ENCODE assay signal across 8 mouse cellular contexts in genomic region chrX:162871734-162872517, GRCm38 (mm10). TPM values are rescaled to one million over a fixed set of nuclear protein-coding genes. Genes with fewer than 3 reads are reported as not detected.
A peak's percentile ranks its signal among the peaks of the same experiment; 100 is the strongest.
DNase-seq lines count a peak whose midpoint lies in the region; ATAC-seq and TF ChIP-seq lines count a peak whose summit lies in the region.

No protein-coding gene starts in this region.

- peak; percentile 41 for DNase-seq in gastrocnemius, adult 2 months
- no peak for DNase-seq in gastrocnemius, adult 8-10 months (ENCODE audit: low spot score in 2 of 2)
- peak; percentile 12 for DNase-seq in right cerebral cortex, postnatal 4 days
- DNase-seq in right cerebral cortex, adult 18-20 months = no peak
- DNase-seq in brain, adult 2 months (ENCODE audit: low read depth, low spot score) = peak; percentile 36

- no peak for ATAC-seq in heart, embryonic 16.5 days (replicated peaks; ENCODE audit: extremely low read depth, insufficient read depth, low FRiP score)
- ATAC-seq in midbrain, embryonic 16.5 days = no peak

- H3K27ac ChIP-seq in gastrocnemius, adult 2 months = no peak overlapping the region
- peak overlapping the region; percentile 10; the same call in 1 of the 2 replicates for H3K27ac ChIP-seq in heart, embryonic 16.5 days (ENCODE audit: low read length)
- no peak overlapping the region for H3K27ac ChIP-seq in olfactory bulb, adult 2 months (ENCODE audit: insufficient read depth, low read depth, low read length)
- no peak overlapping the region for H3K27ac ChIP-seq in midbrain, embryonic 16.5 days (ENCODE audit: low read length)

- H3K9ac ChIP-seq in heart, embryonic 16.5 days (ENCODE audit: low read length) = no peak overlapping the region
- no peak overlapping the region for H3K9ac ChIP-seq in midbrain, embryonic 16.5 days (ENCODE audit: low read depth, low read length)

- H3K4me1 ChIP-seq in heart, embryonic 16.5 days (ENCODE audit: control insufficient read depth, insufficient read depth, low read length) = no peaks in the 10 kb centered on the region
- H3K4me1 ChIP-seq in olfactory bulb, adult 2 months (ENCODE audit: control insufficient read depth, insufficient read depth, low read length) = no peaks in the 10 kb centered on the region
- no peaks in the 10 kb centered on the region for H3K4me1 ChIP-seq in midbrain, embryonic 16.5 days (ENCODE audit: control insufficient read depth, insufficient read depth, low read length)

- intact Hi-C loops in gastrocnemius, adult 2 months (cut with DNase I) = loop anchor here (10.0 kb wide), 1 partner anchor 147 kb away; no protein-coding TSS in a partner anchor

- WGBS in heart, embryonic 16.5 days = 31% methylated on average over 4 of the region's 4 CpGs
- WGBS in olfactory bulb, adult 2 months = 26% methylated on average over 4 of the region's 4 CpGs
- 46% methylated on average over 4 of the region's 4 CpGs for WGBS in midbrain, embryonic 16.5 days

- no peaks in the 10 kb centered on the region for H3K9me3 ChIP-seq in heart, embryonic 16.5 days (replicated peaks; ENCODE audit: control insufficient read depth, low read length)
- no peaks in the 10 kb centered on the region for H3K9me3 ChIP-seq in midbrain, embryonic 16.5 days (replicated peaks; ENCODE audit: control insufficient read depth, low read length, poor library complexity, severe bottlenecking)

- H3K4me2 ChIP-seq in heart, embryonic 16.5 days (ENCODE audit: low read depth, low read length) = no peak overlapping the region
- H3K4me2 ChIP-seq in midbrain, embryonic 16.5 days (ENCODE audit: low read length) = no peak overlapping the region

- no peaks in the 10 kb centered on the region for H3K27me3 ChIP-seq in heart, embryonic 16.5 days (ENCODE audit: control insufficient read depth, insufficient read depth, low read length)
- H3K27me3 ChIP-seq in midbrain, embryonic 16.5 days (ENCODE audit: control insufficient read depth, insufficient read depth, low read depth, low read length) = no peaks in the 10 kb centered on the region

- TF ChIP-seq POLR2A in olfactory bulb, adult 2 months (IDR thresholded peaks at IDR 0.05; ENCODE audit: insufficient read depth, low read depth, low read length) = no peak

- H3K36me3 ChIP-seq in heart, embryonic 16.5 days (ENCODE audit: control insufficient read depth, insufficient read depth) = peaks cover 13% of the 10 kb centered on the region; the same call in 1 of the 2 replicates
- 0 out of 2 replicates have a peak, but pooled peaks cover 2% of the 10 kb centered on the region for H3K36me3 ChIP-seq in midbrain, embryonic 16.5 days (ENCODE audit: control insufficient read depth, insufficient read depth, low read length)

- no peak overlapping the region for H3K4me3 ChIP-seq in gastrocnemius, adult 2 months
- no peak overlapping the region for H3K4me3 ChIP-seq in heart, embryonic 16.5 days (ENCODE audit: low read length)
- no peak overlapping the region for H3K4me3 ChIP-seq in olfactory bulb, adult 2 months (ENCODE audit: insufficient read depth, low read depth, low read length)
- no peak overlapping the region for H3K4me3 ChIP-seq in midbrain, embryonic 16.5 days (ENCODE audit: low read depth, low read length)

- TF ChIP-seq CTCF in gastrocnemius, adult 2 months (IDR thresholded peaks at IDR 0.05) = peak; percentile 81
- 0 out of 2 replicates have a peak, but pooled peaks have one; percentile 21 for TF ChIP-seq CTCF in olfactory bulb, adult 2 months (IDR thresholded peaks at IDR 0.05; ENCODE audit: insufficient read depth, low read depth, low read length)

RNA-seq across cellular contexts. Expression of gene Syap1, which starts 16.3 kb away (rescaled TPM):
- 10 to 100 TPM; 23.6 to 27.1 TPM for total RNA-seq in gastrocnemius, adult 2 months (2021)
- 10 to 100 TPM; 21.8 to 30.5 (median 24.9) TPM for total RNA-seq in gastrocnemius, adult 8-10 months (2022)
- 24.3 and 30.2 TPM in 2 replicates for polyA plus RNA-seq in heart, embryonic 16.5 days (2015; fragmentation: Nextera tagmentation; extraction: Ambion mirVana)
- not detected in 2 replicates for polyA plus RNA-seq in olfactory bulb, adult 2 months (2012; ENCODE audit: insufficient read depth, insufficient read length, low replicate concordance, missing spikeins)
- 36.8 and 37.3 TPM in 2 replicates for polyA plus RNA-seq in midbrain, embryonic 16.5 days (2015; fragmentation: Nextera tagmentation; extraction: Ambion mirVana)

RNA-seq across cellular contexts. Expression of gene Ctps2, which starts 29.1 kb away (rescaled TPM):
- total RNA-seq in gastrocnemius, adult 2 months (2021) = 1 to 10 TPM; 5.5 to 7.6 TPM
- 1 to 10 TPM; 2.5 to 8.2 (median 5.4) TPM for total RNA-seq in gastrocnemius, adult 8-10 months (2022)
- polyA plus RNA-seq in heart, embryonic 16.5 days (2015; fragmentation: Nextera tagmentation; extraction: Ambion mirVana) = 52.8 and 57.7 TPM in 2 replicates
- polyA plus RNA-seq in olfactory bulb, adult 2 months (2012; ENCODE audit: insufficient read depth, insufficient read length, low replicate concordance, missing spikeins) = not detected in 2 replicates
- 106 and 121 TPM in 2 replicates for polyA plus RNA-seq in midbrain, embryonic 16.5 days (2015; fragmentation: Nextera tagmentation; extraction: Ambion mirVana)

RNA-seq across cellular contexts. Expression of gene Txlng, which starts 42.7 kb away (rescaled TPM):
- total RNA-seq in gastrocnemius, adult 2 months (2021) = 1 to 10 TPM; 8.1 to 8.9 TPM
- total RNA-seq in gastrocnemius, adult 8-10 months (2022) = 10 to 100 TPM in 1 of 4 experiments, 1 to 10 TPM in 3; 7.1 to 10.9 (median 7.8) TPM
- polyA plus RNA-seq in heart, embryonic 16.5 days (2015; fragmentation: Nextera tagmentation; extraction: Ambion mirVana) = 9.5 and 12.0 TPM in 2 replicates
- not detected in 2 replicates for polyA plus RNA-seq in olfactory bulb, adult 2 months (2012; ENCODE audit: insufficient read depth, insufficient read length, low replicate concordance, missing spikeins)
- polyA plus RNA-seq in midbrain, embryonic 16.5 days (2015; fragmentation: Nextera tagmentation; extraction: Ambion mirVana) = 11.9 and 13.5 TPM in 2 replicates

Comparison
In these comparisons a context has a peak if more than half of its experiments do, and no peak if none do; other contexts are left out.
1. DNase-seq: peak in gastrocnemius, adult 2 months (single experiment), right cerebral cortex, postnatal 4 days (single experiment) and brain, adult 2 months (single experiment); none in gastrocnemius, adult 8-10 months (0 of 2) and right cerebral cortex, adult 18-20 months (single experiment).
2. RNA of gene Syap1, which starts 16.3 kb away (polyA plus RNA-seq): 36.8 to 37.3 TPM in midbrain, embryonic 16.5 days and 24.3 to 30.2 TPM in heart, embryonic 16.5 days; not detected in olfactory bulb, adult 2 months; every median in the first group is over 10 times any median in the second.